Mouse (Mus musculus): ENCODE measurements around the gene Rhcg. TPM values are rescaled to one million over a fixed set of nuclear protein-coding genes. Genes with fewer than 3 reads are reported as not detected.

The Rhcg gene
- polyA plus RNA-seq, 1 experiment from 2014 or later: 0.20 TPM

GRCm38 (mm10) chr7:79626170-79626569 lies 8.7 kb upstream of the Rhcg start:
- DNase-seq: no peak
- no peaks in the 10 kb centered on the region for H3K36me3 ChIP-seq (replicated peaks; ENCODE audit: insufficient read depth, low read length)
- no peak overlapping the region for H3K27ac ChIP-seq (ENCODE audit: low read depth)
- WGBS (ENCODE audit: insufficient replicate concordance): 68% methylated on average over 5 of the region's 5 CpGs
- H3K4me2 ChIP-seq (ENCODE audit: low read depth, low read length): no peak overlapping the region
- no peak overlapping the region for H3K4me3 ChIP-seq (ENCODE audit: low read depth, low read length)
- no peak for ATAC-seq
- H3K4me1 ChIP-seq (ENCODE audit: insufficient read depth): 0 out of 2 replicates have a peak, but pooled peaks cover 9% of the 10 kb centered on the region
- TF ChIP-seq CTCF (IDR thresholded peaks at IDR 0.05; ENCODE audit: low read depth) (no peak), EP300 (IDR thresholded peaks at IDR 0.05; ENCODE audit: low read depth) (no peak)
- H3K9me3 ChIP-seq (ENCODE audit: low read length): no peaks in the 10 kb centered on the region
- H3K9ac ChIP-seq (replicated peaks): no peak overlapping the region
- 0 out of 2 replicates have a peak, but pooled peaks cover 3% of the 10 kb centered on the region for H3K27me3 ChIP-seq (ENCODE audit: insufficient read depth, low read length)

GRCm38 (mm10) chr7:79623086-79623485 lies 5.6 kb upstream of the Rhcg start:
- 61% methylated on average over 8 of the region's 8 CpGs for WGBS (ENCODE audit: insufficient replicate concordance)
- Histone ChIP-seq H3K9ac (replicated peaks) (no peak overlapping the region), H3K27me3 (ENCODE audit: insufficient read depth, low read length) (peaks cover 6% of the 10 kb centered on the region; the same call in 1 of the 2 replicates), H3K36me3 (replicated peaks; ENCODE audit: insufficient read depth, low read length) (no peaks in the 10 kb centered on the region), H3K4me3 (ENCODE audit: low read depth, low read length) (no peak overlapping the region), H3K4me1 (ENCODE audit: insufficient read depth) (0 out of 2 replicates have a peak, but pooled peaks cover 7% of the 10 kb centered on the region), H3K27ac (ENCODE audit: low read depth) (no peak overlapping the region), H3K4me2 (ENCODE audit: low read depth, low read length) (no peak overlapping the region), H3K9me3 (ENCODE audit: low read length) (no peaks in the 10 kb centered on the region)
- TF ChIP-seq CTCF (IDR thresholded peaks at IDR 0.05; ENCODE audit: low read depth) (no peak), EP300 (IDR thresholded peaks at IDR 0.05; ENCODE audit: low read depth) (no peak)
- ATAC-seq (no peak), DNase-seq (no peak)

- Histone ChIP-seq H3K4me1 (ENCODE audit: insufficient read depth) (no peaks in the 10 kb centered on the region), H3K27ac (ENCODE audit: low read depth) (no peak overlapping the region), H3K4me2 (ENCODE audit: low read depth, low read length) (no peak overlapping the region), H3K36me3 (replicated peaks; ENCODE audit: insufficient read depth, low read length) (no peaks in the 10 kb centered on the region), H3K9ac (replicated peaks) (no peak overlapping the region), H3K4me3 (ENCODE audit: low read depth, low read length) (no peak overlapping the region), H3K27me3 (ENCODE audit: insufficient read depth, low read length) (peaks cover 25% of the 10 kb centered on the region), H3K9me3 (ENCODE audit: low read length) (no peaks in the 10 kb centered on the region)
- ATAC-seq (no peak), DNase-seq (no peak)
- TF ChIP-seq CTCF (IDR thresholded peaks at IDR 0.05; ENCODE audit: low read depth) (peak; percentile 25; the same call in 1 of the 2 replicates), EP300 (IDR thresholded peaks at IDR 0.05; ENCODE audit: low read depth) (no peak)
- WGBS (ENCODE audit: insufficient replicate concordance): 52% methylated on average over 4 of the region's 4 CpGs
These were observed 2.0 kb upstream of the Rhcg start for GRCm38 (mm10) chr7:79619493-79619892.

GRCm38 (mm10) chr7:79615941-79616340 lies 1.5 kb downstream of the Rhcg start:
- H3K4me1 ChIP-seq (ENCODE audit: insufficient read depth): no peaks in the 10 kb centered on the region
- no peak overlapping the region for H3K9ac ChIP-seq (replicated peaks)
- H3K4me3 ChIP-seq (ENCODE audit: low read depth, low read length): no peak overlapping the region
- DNase-seq: no peak
- H3K27me3 ChIP-seq (ENCODE audit: insufficient read depth, low read length): peaks cover 31% of the 10 kb centered on the region
- H3K9me3 ChIP-seq (ENCODE audit: low read length): no peaks in the 10 kb centered on the region
- WGBS (ENCODE audit: insufficient replicate concordance): 46% methylated on average over 1 of the region's 1 CpGs
- no peak for TF ChIP-seq EP300 (IDR thresholded peaks at IDR 0.05; ENCODE audit: low read depth)
- TF ChIP-seq CTCF (IDR thresholded peaks at IDR 0.05; ENCODE audit: low read depth): no peak
- no peak overlapping the region for H3K27ac ChIP-seq (ENCODE audit: low read depth)
- no peak overlapping the region for H3K4me2 ChIP-seq (ENCODE audit: low read depth, low read length)
- no peak for ATAC-seq
- no peaks in the 10 kb centered on the region for H3K36me3 ChIP-seq (replicated peaks; ENCODE audit: insufficient read depth, low read length)

GRCm38 (mm10) chr7:79615008-79615407 lies 2.4 kb downstream of the Rhcg start:
- DNase-seq (no peak), ATAC-seq (no peak)
- WGBS (ENCODE audit: insufficient replicate concordance): 63% methylated on average over 4 of the region's 4 CpGs
- no peaks in the 10 kb centered on the region for H3K9me3 ChIP-seq (ENCODE audit: low read length)
- H3K4me1 ChIP-seq (ENCODE audit: insufficient read depth): no peaks in the 10 kb centered on the region
- H3K9ac ChIP-seq (replicated peaks): no peak overlapping the region
- H3K4me2 ChIP-seq (ENCODE audit: low read depth, low read length): no peak overlapping the region
- H3K36me3 ChIP-seq (replicated peaks; ENCODE audit: insufficient read depth, low read length): no peaks in the 10 kb centered on the region
- H3K27me3 ChIP-seq (ENCODE audit: insufficient read depth, low read length): peaks cover 31% of the 10 kb centered on the region
- no peak for TF ChIP-seq CTCF (IDR thresholded peaks at IDR 0.05; ENCODE audit: low read depth)
- TF ChIP-seq EP300 (IDR thresholded peaks at IDR 0.05; ENCODE audit: low read depth): no peak
- H3K27ac ChIP-seq (ENCODE audit: low read depth): no peak overlapping the region
- H3K4me3 ChIP-seq (ENCODE audit: low read depth, low read length): no peak overlapping the region

GRCm38 (mm10) chr7:79613314-79613713 lies 4.1 kb downstream of the Rhcg start:
- Histone ChIP-seq H3K9ac (replicated peaks) (no peak overlapping the region), H3K27ac (ENCODE audit: low read depth) (no peak overlapping the region), H3K4me2 (ENCODE audit: low read depth, low read length) (no peak overlapping the region), H3K27me3 (ENCODE audit: insufficient read depth, low read length) (peaks cover 31% of the 10 kb centered on the region), H3K36me3 (replicated peaks; ENCODE audit: insufficient read depth, low read length) (no peaks in the 10 kb centered on the region), H3K4me1 (ENCODE audit: insufficient read depth) (no peaks in the 10 kb centered on the region), H3K9me3 (ENCODE audit: low read length) (no peaks in the 10 kb centered on the region), H3K4me3 (ENCODE audit: low read depth, low read length) (no peak overlapping the region)
- TF ChIP-seq EP300 (IDR thresholded peaks at IDR 0.05; ENCODE audit: low read depth) (no peak), CTCF (IDR thresholded peaks at IDR 0.05; ENCODE audit: low read depth) (0 out of 2 replicates have a peak, but pooled peaks have one; percentile 7)
- no peak for DNase-seq
- no peak for ATAC-seq
- WGBS (ENCODE audit: insufficient replicate concordance): 56% methylated on average over 11 of the region's 11 CpGs

All from liver, postnatal 0 days (tissue).